8 mouse cellular contexts compared by ENCODE assay signal in genomic region chr11:46431129-46431528, GRCm38 (mm10). TPM values are rescaled to one million over a fixed set of nuclear protein-coding genes. Genes with fewer than 3 reads are reported as not detected.
DNase-seq lines count a peak whose midpoint lies in the region; ATAC-seq and TF ChIP-seq lines count a peak whose summit lies in the region.

No protein-coding gene starts in this region.

- TF ChIP-seq POLR2A in thymus, adult 2 months (IDR thresholded peaks at IDR 0.05; ENCODE audit: control insufficient read depth, extremely low read depth, insufficient read depth, low read length, poor library complexity) = no peak

- H3K27ac ChIP-seq in forebrain, embryonic 15.5 days (replicated peaks) = 0 out of 2 replicates have a peak overlapping the region, but pooled peaks have one; percentile 14
- no peak overlapping the region for H3K27ac ChIP-seq in hindbrain, embryonic 11.5 days (ENCODE audit: low read depth, low read length)
- H3K27ac ChIP-seq in lung, embryonic 14.5 days (ENCODE audit: low read depth) = no peak overlapping the region
- H3K27ac ChIP-seq in thymus, adult 2 months (ENCODE audit: control insufficient read depth, insufficient read depth, low read length) = no peak overlapping the region

- no peak overlapping the region for H3K9ac ChIP-seq in forebrain, embryonic 15.5 days (replicated peaks)
- no peak overlapping the region for H3K9ac ChIP-seq in hindbrain, embryonic 11.5 days (ENCODE audit: low read depth, low read length)
- H3K9ac ChIP-seq in lung, embryonic 14.5 days = no peak overlapping the region

- H3K4me3 ChIP-seq in forebrain, embryonic 15.5 days = no peak overlapping the region
- no peak overlapping the region for H3K4me3 ChIP-seq in hindbrain, embryonic 11.5 days (ENCODE audit: low read depth, low read length)
- H3K4me3 ChIP-seq in lung, embryonic 14.5 days (ENCODE audit: low read depth, low read length) = no peak overlapping the region
- H3K4me3 ChIP-seq in thymus, adult 2 months (ENCODE audit: control insufficient read depth, insufficient read depth, low read length) = no peak overlapping the region

- ATAC-seq in forebrain, embryonic 15.5 days (replicated peaks) = peak; percentile 97
- ATAC-seq in hindbrain, embryonic 11.5 days (ENCODE audit: low FRiP score) = peak; percentile 91
- ATAC-seq in lung, embryonic 14.5 days (ENCODE audit: insufficient read depth) = peak; percentile 88; the same call in 1 of the 2 replicates

- peaks cover 2% of the 10 kb centered on the region for H3K4me1 ChIP-seq in forebrain, embryonic 15.5 days
- no peaks in the 10 kb centered on the region for H3K4me1 ChIP-seq in hindbrain, embryonic 11.5 days (replicated peaks; ENCODE audit: control insufficient read depth, insufficient read depth, low read length)
- H3K4me1 ChIP-seq in lung, embryonic 14.5 days (ENCODE audit: insufficient read depth) = no peaks in the 10 kb centered on the region
- H3K4me1 ChIP-seq in thymus, adult 2 months (replicated peaks; ENCODE audit: control insufficient read depth, insufficient read depth, low read length) = no peaks in the 10 kb centered on the region; the same call in 1 of the 2 replicates

- no peaks in the 10 kb centered on the region for H3K36me3 ChIP-seq in forebrain, embryonic 15.5 days
- no peaks in the 10 kb centered on the region for H3K36me3 ChIP-seq in hindbrain, embryonic 11.5 days (ENCODE audit: control insufficient read depth, insufficient read depth, low read length)
- H3K36me3 ChIP-seq in lung, embryonic 14.5 days (ENCODE audit: insufficient read depth) = no peaks in the 10 kb centered on the region
- H3K36me3 ChIP-seq in thymus, adult 2 months (ENCODE audit: control insufficient read depth, insufficient read depth, low read length) = no peaks in the 10 kb centered on the region

- 21% methylated on average over 3 of the region's 3 CpGs for WGBS in forebrain, embryonic 15.5 days
- WGBS in hindbrain, embryonic 11.5 days = 31% methylated on average over 3 of the region's 3 CpGs
- 17% methylated on average over 3 of the region's 3 CpGs for WGBS in lung, embryonic 14.5 days
- WGBS in thymus, adult 2 months = 40% methylated on average over 3 of the region's 3 CpGs

- TF ChIP-seq CTCF in lung, embryonic 14.5 days (IDR thresholded peaks at IDR 0.05; ENCODE audit: low read depth) = peak; percentile 84
- no peak for TF ChIP-seq CTCF in thymus, adult 2 months (IDR thresholded peaks at IDR 0.05; ENCODE audit: borderline replicate concordance, control insufficient read depth, extremely low read depth, insufficient read depth, low read length, poor library complexity)

- H3K9me3 ChIP-seq in forebrain, embryonic 15.5 days = no peaks in the 10 kb centered on the region
- no peaks in the 10 kb centered on the region for H3K9me3 ChIP-seq in hindbrain, embryonic 11.5 days (ENCODE audit: control insufficient read depth, low read length)
- no peaks in the 10 kb centered on the region for H3K9me3 ChIP-seq in lung, embryonic 14.5 days (ENCODE audit: low read depth, low read length)

- H3K4me2 ChIP-seq in forebrain, embryonic 15.5 days (replicated peaks) = no peak overlapping the region
- H3K4me2 ChIP-seq in hindbrain, embryonic 11.5 days (replicated peaks; ENCODE audit: low read depth, low read length) = no peak overlapping the region
- no peak overlapping the region for H3K4me2 ChIP-seq in lung, embryonic 14.5 days

- no peaks in the 10 kb centered on the region for H3K27me3 ChIP-seq in forebrain, embryonic 15.5 days
- H3K27me3 ChIP-seq in hindbrain, embryonic 11.5 days (ENCODE audit: control insufficient read depth, insufficient read depth, low read length) = no peaks in the 10 kb centered on the region
- no peaks in the 10 kb centered on the region for H3K27me3 ChIP-seq in lung, embryonic 14.5 days (ENCODE audit: insufficient read depth, low read length)
- H3K27me3 ChIP-seq in thymus, adult 2 months (ENCODE audit: control insufficient read depth, insufficient read depth, low read length) = no peaks in the 10 kb centered on the region

- peak; percentile 35 for DNase-seq in Muller cell, postnatal 12 days (ENCODE audit: inconsistent ontology term)
- peak; percentile 76 for DNase-seq in cerebellum, adult 11-12 months
- peak; percentile 88 for DNase-seq in hindbrain, embryonic 11.5 days (ENCODE audit: low spot score)
- peak; percentile 79 for DNase-seq in layer of hippocampus, adult 9-10 months (ENCODE audit: low spot score)
- peak; percentile 91 for DNase-seq in lung, embryonic 14.5 days
- DNase-seq in ovary, postnatal 14 days (ENCODE audit: low spot score) = peak; percentile 72
- DNase-seq in thymus, adult 2 months = peak; percentile 87

RNA-seq across cellular contexts. Expression of gene Med7, which starts 5.6 kb away (rescaled TPM):
- polyA plus RNA-seq in forebrain, embryonic 15.5 days (2015; fragmentation: Nextera tagmentation; extraction: Ambion mirVana) = 78.5 and 83.2 TPM in 2 replicates
- polyA plus RNA-seq in hindbrain, embryonic 11.5 days (2014; fragmentation: Nextera tagmentation; extraction: Ambion mirVana) = 104 and 109 TPM in 2 replicates
- 69.3 and 71.8 TPM in 2 replicates for polyA plus RNA-seq in lung, embryonic 14.5 days (2014; fragmentation: Nextera tagmentation; extraction: Ambion mirVana)
- polyA plus RNA-seq in thymus, adult 2 months (2012; rRNA removed) = 26.2 and 28.2 TPM in 2 replicates

RNA-seq across cellular contexts. Expression of gene Havcr2, which starts 23.6 kb away (rescaled TPM):
- polyA plus RNA-seq in forebrain, embryonic 15.5 days (2015; fragmentation: Nextera tagmentation; extraction: Ambion mirVana) = 0.18 and 0.42 TPM in 2 replicates
- 0.06 and 0.25 TPM in 2 replicates for polyA plus RNA-seq in hindbrain, embryonic 11.5 days (2014; fragmentation: Nextera tagmentation; extraction: Ambion mirVana)
- polyA plus RNA-seq in lung, embryonic 14.5 days (2014; fragmentation: Nextera tagmentation; extraction: Ambion mirVana) = 0.21 and 0.24 TPM in 2 replicates
- polyA plus RNA-seq in thymus, adult 2 months (2012; rRNA removed) = 1.8 TPM in 2 replicates

RNA-seq across cellular contexts. Expression of gene Fam71b, which starts 34.8 kb away (rescaled TPM):
- polyA plus RNA-seq in forebrain, embryonic 15.5 days (2015; fragmentation: Nextera tagmentation; extraction: Ambion mirVana) = not detected in 2 replicates
- not detected in 2 replicates for polyA plus RNA-seq in hindbrain, embryonic 11.5 days (2014; fragmentation: Nextera tagmentation; extraction: Ambion mirVana)
- polyA plus RNA-seq in lung, embryonic 14.5 days (2014; fragmentation: Nextera tagmentation; extraction: Ambion mirVana) = not detected in 2 replicates
- polyA plus RNA-seq in thymus, adult 2 months (2012; rRNA removed) = 2.1 and 2.6 TPM in 2 replicates

RNA-seq across cellular contexts. Expression of gene Itk, which starts 41.8 kb away (rescaled TPM):
- not detected in 2 replicates for polyA plus RNA-seq in forebrain, embryonic 15.5 days (2015; fragmentation: Nextera tagmentation; extraction: Ambion mirVana)
- polyA plus RNA-seq in hindbrain, embryonic 11.5 days (2014; fragmentation: Nextera tagmentation; extraction: Ambion mirVana) = not detected in 2 replicates
- 0.08 TPM in 1 of 2 replicates, not detected in the other for polyA plus RNA-seq in lung, embryonic 14.5 days (2014; fragmentation: Nextera tagmentation; extraction: Ambion mirVana)
- 117 and 125 TPM in 2 replicates for polyA plus RNA-seq in thymus, adult 2 months (2012; rRNA removed)

Comparison
In these comparisons a context has a peak if more than half of its experiments do, and no peak if none do; other contexts are left out.
1. DNase-seq: peak in every context shown above with its lines; median percentile 91 in lung, embryonic 14.5 days; 88 in hindbrain, embryonic 11.5 days; 87 in thymus, adult 2 months; 79 in layer of hippocampus, adult 9-10 months; 76 in cerebellum, adult 11-12 months; 72 in ovary, postnatal 14 days; 35 in Muller cell, postnatal 12 days.